Mouse (Mus musculus) ES-Bruce4 (cell line): ENCODE results near the gene Srgap1.

Experiments used
- CTCF ChIP-seq: IDR thresholded peaks from one replicate; pipeline ENCODE4 v1.8.1; 2011; ENCODE audit warnings: low read depth, low read length
- EP300 ChIP-seq: IDR thresholded peaks from 2 replicates; pipeline ENCODE4 v1.6.1; 2011; ENCODE audit warnings: low read depth, low read length; ENCODE audit not compliant: insufficient read depth
- POLR2A ChIP-seq: IDR thresholded peaks from one replicate; pipeline ENCODE4 v1.8.1; 2011; ENCODE audit warnings: low read length; ENCODE audit not compliant: insufficient read depth

GRCm38 (mm10) chr10:121931909-121932308, 115.2 kb downstream of the Srgap1 start:
- TF ChIP-seq CTCF (no peak), POLR2A (no peak), EP300 (no peak)
